Mouse (Mus musculus) c-Kit-positive CD71-positive TER-119-negative erythroid progenitor cells, embryonic 14.5 days (primary cell): ENCODE results near the gene Usp37.

Experiments used
- DNase-seq: peaks from one replicate; pipeline ENCODE4 v3.0.0-alpha.2; 2013; ENCODE audit warnings: low read depth

Usp37 gene

DNA sequence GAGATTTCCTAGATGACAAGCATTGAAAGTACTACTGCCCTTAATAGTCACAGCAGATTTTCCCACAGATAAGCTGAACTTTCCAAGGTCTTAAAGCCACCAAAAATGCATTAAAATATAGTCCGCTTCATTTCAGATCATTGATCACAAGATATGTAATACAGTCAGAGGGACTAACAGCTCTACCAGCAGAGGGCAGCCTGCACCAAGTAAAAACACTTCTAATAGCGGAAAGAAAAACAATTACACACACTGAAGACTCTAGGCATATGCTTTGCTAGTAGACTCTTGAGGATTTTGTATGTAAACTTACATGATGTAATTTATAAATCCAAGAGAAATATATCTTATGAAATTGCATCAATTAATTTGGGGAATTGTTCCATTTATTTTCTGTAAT lies 83.8 kb downstream of the Usp37 start:
- peak; percentile 51 for DNase-seq

DNA sequence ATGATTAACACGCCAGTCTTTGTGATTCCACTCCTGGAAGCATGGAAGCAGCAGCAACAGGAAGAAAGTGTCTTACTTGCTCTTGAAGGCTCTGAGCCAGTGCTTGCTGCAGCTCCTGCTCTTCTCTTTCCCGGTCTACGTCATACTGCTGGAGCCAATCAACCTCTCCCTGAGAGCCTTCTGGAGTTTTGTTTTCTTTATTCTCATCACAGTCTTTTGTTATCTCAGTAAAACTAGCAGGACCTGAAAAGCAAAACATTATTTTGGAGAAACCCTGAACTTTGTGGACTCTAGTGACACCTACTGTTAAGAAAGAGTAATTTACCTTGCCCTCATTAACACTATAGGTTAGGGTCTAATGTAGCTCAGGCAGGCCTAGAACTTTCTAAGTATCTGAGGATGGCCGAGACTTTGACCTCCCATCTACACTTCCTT lies 91.5 kb downstream of the Usp37 start:
- DNase-seq, result peak; percentile 47

DNA sequence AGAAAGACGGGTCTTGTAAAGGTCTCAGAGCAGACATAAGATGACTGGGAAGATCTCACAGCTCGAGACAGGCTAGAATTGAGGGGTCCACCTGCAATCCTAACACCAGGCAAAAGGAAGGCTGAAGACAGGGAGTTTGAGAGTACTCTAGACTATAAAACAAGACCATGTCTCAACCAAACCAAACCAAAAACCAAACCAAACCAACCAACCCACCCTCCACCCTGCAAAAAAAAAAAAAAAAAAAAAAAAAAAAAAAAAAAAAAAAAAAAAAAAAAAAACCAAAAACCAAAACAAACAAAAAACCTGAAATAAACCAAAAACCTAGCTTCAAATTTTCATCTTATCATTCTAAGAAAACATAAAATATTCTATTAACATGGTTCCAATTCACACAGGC lies 99.5 kb downstream of the Usp37 start:
- no peak for DNase-seq

DNA sequence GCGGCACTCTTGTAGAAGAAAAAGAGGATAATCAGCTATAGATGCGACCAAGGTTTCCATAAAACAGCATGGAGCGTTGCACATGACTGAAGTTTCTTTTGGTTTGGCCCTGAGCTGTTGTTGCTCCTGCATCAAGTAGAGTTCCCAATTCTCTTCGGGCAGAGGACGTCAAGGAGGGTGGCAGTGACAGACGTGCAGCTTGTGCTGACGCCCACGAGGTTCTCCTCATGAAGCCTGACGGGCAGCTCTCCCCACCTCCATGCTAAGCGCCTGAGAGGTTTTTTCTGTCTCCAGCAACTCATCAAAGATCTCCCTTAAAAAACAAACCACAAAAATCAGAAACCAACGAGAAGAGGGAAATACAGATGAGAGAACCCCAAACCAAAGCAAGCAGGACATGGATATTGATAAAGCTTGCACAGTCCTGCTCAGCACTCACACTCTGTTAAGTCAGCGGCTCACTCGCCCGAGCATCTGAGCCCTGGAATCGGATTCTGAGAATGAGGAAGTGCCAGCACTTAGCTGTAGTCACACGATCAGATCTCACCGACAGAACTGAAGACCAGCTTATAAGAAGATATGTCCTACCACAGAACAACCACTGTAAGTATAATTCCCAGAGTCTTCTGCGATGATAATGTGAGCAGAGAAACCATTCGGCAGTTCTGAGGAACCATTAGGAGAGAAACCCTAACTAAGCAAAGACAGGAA lies 104.8 kb downstream of the Usp37 start:
- DNase-seq, result no peak

DNA sequence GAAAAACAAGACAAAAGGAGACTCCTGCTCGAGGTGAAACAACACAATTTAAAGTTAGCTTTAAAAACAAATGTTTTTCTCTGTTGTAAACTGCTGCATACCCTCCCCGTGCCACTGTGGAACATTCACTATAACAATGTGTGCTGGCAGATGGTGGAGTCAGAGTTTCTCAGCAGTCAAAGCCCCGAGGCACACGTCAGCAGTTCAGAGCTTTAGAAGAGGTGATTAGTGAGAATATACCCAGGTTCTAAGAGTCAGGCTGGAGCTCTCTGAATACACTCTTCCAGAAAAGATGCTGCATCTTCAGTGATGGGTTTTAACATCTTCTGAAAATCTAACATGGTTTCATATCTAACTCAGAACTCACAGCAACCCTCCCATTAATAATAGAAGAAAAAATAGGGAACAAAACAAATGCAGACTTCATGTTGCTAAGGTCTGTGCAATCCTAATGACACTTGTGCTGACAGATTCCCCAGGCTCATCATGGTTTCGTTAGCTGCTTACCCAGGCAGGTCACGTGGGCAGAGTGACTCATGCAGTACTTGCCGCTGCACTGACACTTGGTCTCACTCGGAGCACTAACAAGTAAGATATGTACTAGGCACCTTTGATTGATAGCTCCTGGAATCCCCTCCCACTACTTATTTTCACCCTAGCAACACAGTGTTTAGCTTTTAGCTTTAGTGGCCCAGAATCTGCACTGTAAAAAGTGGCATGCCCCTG lies 106.2 kb downstream of the Usp37 start:
- DNase-seq, result no peak

DNA sequence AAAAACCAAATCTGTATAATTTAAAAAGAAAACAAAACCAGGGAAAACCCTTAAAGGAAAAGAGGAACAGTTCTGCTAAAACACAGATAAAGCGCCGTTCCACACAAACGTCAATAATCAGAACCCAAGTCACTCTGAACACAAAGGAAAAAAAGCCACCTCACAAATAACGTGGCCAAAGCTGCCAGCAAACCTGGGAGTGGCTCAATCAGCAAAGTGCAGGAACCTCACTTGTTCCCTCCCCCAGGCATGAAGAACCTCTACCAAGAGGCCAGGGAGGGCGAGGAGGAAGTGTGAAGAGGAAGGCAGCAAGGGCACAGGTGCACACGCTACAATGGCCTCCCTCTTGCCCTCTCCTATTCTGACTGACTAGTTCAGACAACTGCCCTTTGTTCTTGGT lies 108.5 kb downstream of the Usp37 start:
- DNase-seq, result peak; percentile 43

DNA sequence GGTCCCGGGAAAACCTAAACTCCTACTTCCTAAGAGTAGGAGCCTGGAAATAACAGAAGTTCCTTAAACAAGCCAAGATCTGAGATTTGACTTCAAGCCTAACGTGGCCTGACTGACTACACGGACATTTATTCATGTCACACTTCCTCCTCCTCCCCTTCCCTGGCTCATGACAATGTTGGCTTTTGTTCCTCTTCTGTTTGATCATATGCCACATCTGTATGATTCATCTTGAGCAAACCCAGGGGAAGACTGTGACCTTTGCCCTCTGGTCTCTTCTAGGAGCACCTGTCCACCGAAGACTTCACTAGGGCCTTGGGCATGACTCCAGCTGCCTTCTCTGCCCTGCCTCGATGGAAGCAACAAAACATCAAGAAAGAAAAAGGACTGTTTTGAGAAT lies 109.5 kb downstream of the Usp37 start:
- DNase-seq, result no peak

DNA sequence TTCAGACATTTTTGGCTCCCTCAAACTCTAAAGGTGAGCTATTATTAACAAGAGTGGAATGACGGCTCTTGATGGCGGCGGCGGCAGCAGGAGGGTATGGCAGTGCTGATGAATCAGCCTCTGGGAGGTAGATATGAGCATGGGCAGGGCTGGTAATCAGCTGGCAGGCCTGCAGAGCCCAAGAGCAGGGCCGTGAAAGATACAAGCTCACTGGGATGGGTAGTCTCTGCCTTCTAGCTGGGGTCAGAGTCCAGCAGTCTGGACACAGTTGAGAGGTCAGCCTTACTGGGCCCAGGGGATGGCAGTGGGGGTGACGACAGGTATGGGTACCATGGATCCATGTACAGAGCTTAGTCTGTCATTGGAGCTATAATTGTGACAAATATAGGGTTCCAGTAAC lies 110.9 kb downstream of the Usp37 start:
- DNase-seq, result no peak

DNA sequence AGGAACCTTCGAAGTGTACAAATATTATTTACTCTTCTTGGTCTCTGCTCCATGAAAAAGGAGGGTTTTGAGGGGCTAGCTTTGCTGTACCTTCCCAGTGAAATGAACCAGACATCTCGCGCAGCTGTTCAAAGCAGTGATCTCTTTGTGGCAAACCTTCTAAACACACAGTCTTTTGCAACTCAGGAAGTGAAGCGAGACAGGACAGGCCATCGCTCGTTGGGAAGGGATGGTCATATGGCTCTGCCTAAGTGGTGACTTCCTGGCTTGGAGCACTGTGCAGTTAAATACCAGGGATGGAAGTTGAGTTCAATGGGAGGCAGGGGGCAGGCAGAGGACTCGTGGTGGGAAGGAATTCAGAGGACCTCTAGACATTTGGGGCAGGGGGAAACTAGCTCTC lies 118.2 kb downstream of the Usp37 start:
- no peak for DNase-seq

DNA sequence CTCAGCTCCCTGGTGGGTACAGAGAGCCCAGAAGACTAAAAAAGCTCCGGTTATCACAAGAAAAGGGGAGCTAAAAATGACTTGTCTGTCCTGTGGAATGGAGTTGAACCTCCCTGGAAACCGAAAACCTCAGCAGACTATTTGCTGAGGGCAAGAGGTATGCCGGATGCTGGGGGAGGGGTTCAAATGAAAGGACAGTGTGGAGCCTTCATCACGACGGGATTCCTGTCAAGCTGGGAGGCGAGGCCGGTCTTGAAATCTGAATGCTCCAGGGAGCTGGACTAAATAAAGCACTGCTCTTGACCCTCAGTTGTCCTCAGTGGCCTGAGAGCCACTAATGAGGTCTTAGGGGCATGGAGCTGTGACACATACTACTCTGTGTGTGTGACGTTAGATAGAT lies 120.9 kb downstream of the Usp37 start:
- no peak for DNase-seq

DNA sequence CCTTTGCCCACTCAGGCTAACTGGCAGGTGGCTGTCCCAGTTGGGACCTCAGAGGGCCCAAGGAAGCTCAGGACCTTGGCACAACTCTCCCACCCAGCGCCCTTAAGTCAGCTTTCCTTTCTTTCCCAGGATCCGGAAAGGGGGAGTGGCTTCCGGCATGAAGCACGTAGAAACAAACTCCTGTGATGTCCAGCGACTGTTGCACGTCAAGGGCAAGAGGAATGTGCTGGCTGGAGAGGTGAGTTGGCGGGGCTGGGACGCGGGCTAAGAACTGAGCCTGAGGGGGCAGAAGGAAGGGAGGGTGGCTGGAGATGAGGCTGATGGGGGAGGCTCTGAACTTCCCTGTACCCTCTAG lies 124.7 kb downstream of the Usp37 start:
- no peak for DNase-seq

DNA sequence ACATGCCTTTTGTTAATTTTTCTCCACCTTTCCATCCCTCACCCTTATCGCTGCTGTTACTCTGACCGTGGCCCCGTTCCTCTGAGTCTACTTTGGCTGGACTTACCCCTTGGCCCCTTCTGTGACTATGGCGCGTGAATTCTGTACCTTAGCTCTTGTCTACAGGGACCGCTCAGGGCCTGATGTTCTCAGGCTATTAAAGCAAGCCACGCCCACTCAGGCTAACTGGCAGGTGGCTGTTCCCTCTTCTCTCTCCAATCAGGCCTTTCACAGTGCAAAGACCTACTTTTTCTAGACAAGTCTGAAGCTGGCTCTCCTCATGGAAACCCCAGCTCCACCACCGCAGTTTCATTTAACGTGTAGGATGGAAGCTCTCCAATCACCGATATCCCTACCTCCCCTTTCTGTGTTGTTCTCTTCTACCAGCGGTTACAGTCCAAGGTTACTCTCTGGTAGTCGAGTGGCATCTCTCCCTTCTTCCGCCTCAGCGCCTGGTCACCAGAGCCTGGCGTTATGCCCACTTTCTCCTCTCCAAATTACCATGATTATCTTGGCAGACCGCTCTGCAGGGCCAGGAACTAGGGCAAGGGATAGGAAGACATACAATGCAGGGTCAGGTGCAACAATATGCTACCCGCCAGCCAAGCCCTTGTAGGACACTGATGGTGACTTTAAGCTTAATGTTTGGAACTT lies 125.2 kb downstream of the Usp37 start:
- DNase-seq, result no peak

DNA sequence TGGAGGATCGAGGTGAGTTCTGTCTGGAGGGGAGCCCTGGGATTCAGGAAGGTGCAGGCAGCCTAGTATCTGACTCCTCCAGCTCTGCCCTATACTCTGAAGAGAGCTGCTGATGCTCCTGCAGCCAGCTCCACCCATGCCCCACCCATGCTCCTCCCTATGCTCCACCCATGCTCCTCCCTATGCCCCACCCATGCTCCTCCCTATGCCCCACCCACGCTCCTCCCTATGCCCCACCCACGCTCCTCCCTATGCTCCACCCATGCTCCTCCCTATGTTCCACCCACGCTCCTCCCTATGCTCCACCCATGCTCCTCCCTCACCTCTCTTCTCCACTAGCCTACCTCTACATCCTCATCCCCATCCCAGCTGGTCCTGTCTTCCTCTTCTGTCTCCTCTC lies 128.9 kb downstream of the Usp37 start:
- DNase-seq, result no peak

DNA sequence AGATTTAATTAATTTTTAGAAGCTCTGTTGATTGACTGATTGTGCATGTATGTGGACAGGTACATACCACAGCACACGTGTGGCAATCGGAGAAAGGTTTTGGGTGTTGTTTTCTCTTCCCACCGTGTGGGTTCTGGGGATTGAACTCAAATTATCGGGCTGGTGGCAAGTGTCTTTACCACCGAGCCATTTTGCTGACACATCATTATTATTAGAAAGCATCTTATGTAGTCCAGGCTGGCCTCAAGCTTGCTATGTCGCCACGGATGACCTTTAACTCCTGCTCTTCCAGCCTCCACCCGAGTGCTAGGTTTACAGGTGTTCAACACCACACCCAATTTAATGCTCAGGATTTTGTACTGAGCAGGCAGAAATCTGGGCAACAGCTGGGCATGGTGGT lies 131.4 kb downstream of the Usp37 start:
- DNase-seq, result no peak

DNA sequence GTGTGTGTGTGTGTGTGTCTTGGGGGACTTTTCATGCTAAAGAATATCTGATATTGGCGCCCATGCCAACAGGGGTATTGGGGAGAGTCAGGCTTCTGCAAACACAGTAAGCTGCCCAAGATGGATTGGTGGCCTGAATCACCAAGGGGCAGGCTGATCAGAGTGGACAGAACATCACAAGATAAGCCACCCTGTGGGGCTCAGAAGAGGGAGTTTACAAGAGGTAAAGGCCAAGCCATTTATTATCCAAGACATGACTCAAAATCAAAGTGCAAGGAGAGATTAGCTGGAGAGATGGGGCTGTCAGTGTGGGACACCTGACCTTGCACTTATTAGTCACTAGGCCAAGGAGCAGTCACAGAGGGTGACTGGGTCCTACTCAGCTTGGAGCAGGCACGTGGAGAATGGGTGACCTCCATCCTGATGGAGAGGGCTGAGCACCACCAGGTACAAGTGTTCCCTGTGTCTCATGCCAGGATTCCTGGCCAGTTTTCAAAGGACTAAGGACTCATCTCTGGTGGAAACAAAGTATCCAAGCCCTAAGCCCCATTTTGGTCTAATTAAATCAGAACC lies 132.2 kb downstream of the Usp37 start:
- DNase-seq, result no peak

DNA sequence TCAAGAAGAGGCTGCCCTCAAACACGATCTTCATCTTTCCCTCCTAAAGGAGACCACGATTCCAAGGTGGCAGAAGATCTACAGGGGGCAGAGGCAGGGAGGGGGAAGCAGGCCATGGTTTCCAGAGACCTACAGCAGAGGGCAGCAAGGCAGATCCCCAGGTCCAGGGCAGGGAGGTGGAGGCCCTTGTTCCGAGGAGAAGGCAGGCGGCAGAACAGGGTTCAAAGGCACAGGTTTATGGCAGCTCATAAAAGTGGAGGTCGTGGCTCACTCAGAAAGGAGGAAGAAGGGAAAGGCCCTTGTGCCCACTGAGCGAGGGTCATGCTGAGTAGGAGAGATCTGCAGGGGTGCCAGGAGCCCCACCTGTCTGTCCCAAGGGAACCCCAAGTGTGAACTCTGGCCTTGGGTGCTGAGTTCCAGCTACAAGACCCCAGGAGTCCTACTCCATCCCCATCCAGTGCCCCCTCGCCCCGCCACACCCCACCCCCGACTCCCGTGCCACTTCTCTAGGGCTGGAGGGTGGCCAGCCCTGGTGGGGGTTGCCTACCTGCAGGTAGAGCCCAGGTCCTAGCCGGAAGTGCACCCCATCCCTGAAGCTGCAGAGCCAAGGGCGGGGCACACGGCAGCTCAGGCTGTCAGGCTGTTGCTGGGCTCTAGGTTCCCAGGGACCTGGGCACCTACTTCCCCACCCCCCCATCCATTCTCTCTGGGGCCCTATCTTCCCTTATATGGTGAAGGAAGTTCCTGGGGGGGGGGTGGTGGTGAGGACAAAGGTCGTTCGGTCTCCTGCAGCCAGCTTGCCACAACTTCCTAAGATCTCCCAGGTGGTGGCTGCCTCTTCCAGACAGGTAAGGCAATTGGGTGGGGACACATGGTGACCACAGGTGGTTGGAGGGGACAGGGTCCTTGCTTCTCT lies 135.2 kb downstream of the Usp37 start, which contains the start of gene Vil1:
Vil1 (plus strand) TSS at position 788 of the 916 bp plus-strand sequence.
- no peak for DNase-seq

DNA sequence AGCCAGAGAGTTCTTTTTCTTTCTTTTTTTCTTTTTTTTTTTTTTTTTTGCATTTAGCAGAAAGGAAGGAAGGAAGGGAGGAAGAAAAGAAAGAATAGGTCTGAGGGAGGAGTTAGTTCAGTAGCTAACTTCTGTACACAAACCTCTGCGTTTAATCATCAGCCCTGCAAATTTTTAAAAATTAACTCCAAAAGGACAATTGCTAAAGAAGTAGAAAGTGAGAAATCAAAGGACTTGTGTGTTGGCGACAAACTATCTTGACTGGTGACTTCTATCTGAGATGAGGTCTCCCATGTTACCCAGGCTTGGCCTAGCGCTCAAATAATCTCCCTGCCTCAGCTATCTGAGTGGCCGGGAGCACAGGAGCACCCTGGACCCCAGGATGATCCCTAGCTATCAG lies 139.9 kb downstream of the Usp37 start:
- no peak for DNase-seq

DNA sequence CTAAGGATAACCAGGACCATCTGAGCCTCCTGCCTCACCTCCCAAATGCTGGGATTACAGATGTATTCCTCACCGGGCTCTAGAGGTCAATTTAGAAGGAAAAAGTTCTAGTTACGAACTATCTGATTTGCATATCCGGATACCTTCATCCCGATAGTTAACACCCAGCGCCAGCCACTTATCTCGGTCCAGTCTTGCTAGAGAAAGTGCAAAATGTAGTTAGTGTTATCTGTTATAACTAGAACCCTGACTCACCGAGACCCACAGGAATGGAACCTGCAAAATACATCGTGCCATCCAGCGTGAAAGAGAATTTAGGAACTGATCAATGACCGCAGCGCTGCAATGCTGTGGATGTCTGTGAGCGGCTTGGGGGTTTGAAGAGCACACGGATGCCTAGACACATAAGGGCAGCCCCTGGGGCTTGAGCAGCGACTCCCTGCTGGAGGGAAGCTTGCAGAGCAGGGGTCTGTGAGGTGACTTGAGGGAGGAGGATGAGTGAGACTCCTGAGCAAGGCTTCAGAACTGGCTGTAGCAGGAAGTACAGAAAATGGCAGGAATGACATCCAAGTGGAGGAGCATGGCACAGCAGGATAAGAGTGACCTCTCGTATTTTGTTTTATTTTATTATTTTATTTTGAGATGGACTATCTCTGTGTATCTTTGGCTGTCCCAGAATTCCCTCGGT lies 142.9 kb downstream of the Usp37 start:
- DNase-seq, result no peak

DNA sequence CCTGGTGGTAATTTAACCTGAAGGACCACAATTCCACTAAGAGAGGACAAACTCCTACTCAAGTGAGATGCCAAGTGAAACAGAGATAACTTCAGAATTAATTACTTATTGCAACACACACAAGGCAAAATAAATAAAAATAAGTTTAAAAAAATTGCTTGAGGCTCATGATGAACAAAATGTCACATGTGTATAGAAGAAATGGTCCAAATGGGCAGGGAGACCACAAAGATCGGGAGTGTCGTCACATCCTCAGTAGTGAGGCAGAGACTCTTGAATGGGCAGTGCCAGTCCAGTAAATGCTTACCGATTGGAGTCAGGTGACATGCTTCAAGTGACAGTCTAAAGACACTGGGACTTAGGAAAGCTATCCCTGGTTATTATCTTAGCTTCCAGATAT lies 143.6 kb downstream of the Usp37 start:
- DNase-seq, result no peak

DNA sequence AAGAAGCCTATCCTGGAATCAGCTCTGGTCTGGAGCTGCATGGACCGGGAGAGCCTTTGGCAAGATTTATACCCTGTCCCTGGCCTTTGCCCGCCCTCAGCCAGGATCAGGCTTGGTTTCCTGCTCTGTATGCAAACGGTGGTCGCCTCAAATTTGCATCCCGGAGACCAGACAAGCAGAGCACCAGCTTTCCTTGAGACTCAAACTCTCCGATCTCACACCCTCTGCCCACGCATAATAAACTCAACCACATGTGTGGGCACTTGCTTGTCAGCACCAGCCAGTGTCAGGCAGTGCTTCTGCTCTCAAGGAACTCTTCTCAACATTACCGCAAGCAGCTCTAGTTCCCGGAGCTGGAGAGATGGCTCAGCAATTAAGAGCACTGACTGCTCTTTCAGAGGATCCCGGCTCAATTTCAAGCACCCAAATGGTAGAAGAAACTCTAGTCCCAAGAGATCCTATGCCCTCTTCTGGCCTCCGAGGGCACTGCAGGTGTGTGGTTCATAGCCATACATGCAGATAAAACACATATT lies 146.1 kb downstream of the Usp37 start:
- DNase-seq, result no peak
